Mouse (Mus musculus): ENCODE data around the gene Npff. TPM values are rescaled to one million over a fixed set of nuclear protein-coding genes. Genes with fewer than 3 reads are reported as not detected.

The Npff gene
- total and polyA plus RNA-seq, 3 experiments, result 1.8 to 5.5 TPM; not detected in 1

DNA sequence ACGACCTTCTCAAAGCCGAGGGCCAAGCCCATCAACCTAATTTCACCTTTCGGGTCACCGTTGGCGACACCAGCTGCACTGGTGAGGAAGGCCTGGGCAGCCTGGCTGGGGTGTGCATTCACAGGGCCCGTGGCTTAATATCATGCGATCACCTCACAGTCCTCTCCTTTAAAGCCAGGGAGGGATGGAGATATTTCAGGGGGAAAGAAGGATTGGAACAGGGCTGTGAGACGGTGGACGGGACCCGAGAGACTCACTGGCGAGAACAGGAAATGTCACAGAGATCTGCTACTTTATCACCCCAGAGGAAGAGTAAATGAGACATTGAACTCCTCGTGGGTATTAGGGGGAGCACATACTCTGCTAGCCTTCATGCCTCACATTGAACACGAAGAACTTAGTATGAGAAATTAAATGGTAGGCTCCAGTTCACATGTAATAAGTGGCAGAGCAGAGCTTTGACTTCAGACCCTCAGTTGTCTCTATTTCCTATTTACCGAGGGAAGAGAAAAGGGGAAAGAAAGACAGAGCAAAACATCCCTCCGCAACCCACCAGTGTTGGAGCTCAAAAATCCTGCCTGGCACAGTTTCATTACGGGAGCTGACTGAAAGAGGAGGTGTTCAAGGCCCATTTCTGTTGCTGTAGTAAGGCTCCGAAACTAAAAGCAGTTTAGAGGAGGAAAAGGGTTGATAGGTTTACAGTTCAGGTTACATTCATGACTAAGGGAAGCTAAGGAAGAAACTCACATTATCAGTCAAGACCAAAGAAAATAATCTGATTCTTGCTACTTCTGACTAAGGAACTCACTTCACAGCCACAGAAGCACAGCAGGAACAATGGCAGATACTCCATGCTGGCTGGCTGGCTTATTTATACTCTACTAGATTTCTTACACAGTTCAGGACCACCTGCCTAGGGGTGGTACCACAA lies 5.3 kb downstream of the Npff start:
- peaks cover 5 to 20% of the 10 kb centered on the region in 2 experiments; a peak in 3 of 4 replicates for H3K4me1 ChIP-seq (ENCODE audit: control insufficient read depth in 1 of 2, insufficient read depth in 2 of 2, low read length in 2 of 2)
- no peaks in the 10 kb centered on the region for H3K9me3 ChIP-seq (replicated peaks; ENCODE audit: insufficient read depth, low read length)
- peaks cover 17% of the 10 kb centered on the region for H3K79me2 ChIP-seq (ENCODE audit: control insufficient read depth, insufficient read depth, low read length, poor library complexity)
- H3K9ac ChIP-seq (ENCODE audit: control insufficient read depth, low read depth, low read length, poor library complexity, severe bottlenecking), result peak overlapping the region; percentile 86
- peak overlapping the region; percentile 95 for H3K27ac ChIP-seq (ENCODE audit: control insufficient read depth, low read depth, low read length)
- DNase-seq (ENCODE audit: low read depth, low spot score), result peak; percentile 83
- H3K4me3 ChIP-seq (ENCODE audit: control insufficient read depth in 1 of 2, insufficient read depth in 1 of 2, low read depth in 2 of 2, low read length in 2 of 2), result peak overlapping the region; percentile 67 to 80
- no peaks in the 10 kb centered on the region for H3K27me3 ChIP-seq (ENCODE audit: control insufficient read depth in 1 of 2, insufficient read depth in 2 of 2, low read length in 2 of 2)
- H3K36me3 ChIP-seq (ENCODE audit: control insufficient read depth in 1 of 2, insufficient read depth in 2 of 2, low read length in 2 of 2), result peaks cover 0 to 16% of the 10 kb centered on the region in 2 experiments; a peak in 2 of 4 replicates
- TF ChIP-seq CHD1 (IDR thresholded peaks at IDR 0.05; ENCODE audit: low read depth, low read length), result peak; percentile 94; the same call in 1 of the 2 replicates
- TF ChIP-seq ELF1 (IDR thresholded peaks at IDR 0.05; ENCODE audit: low read depth, low read length), result 0 out of 2 replicates have a peak, but pooled peaks have one; percentile 7
- TF ChIP-seq TBP (IDR thresholded peaks at IDR 0.05; ENCODE audit: low read depth, low read length), result peak; percentile 77; the same call in 1 of the 2 replicates
- TF ChIP-seq TAL1 (IDR thresholded peaks at IDR 0.05; ENCODE audit: low read length), result no peak
- TF ChIP-seq EP300 (IDR thresholded peaks at IDR 0.05; ENCODE audit: low read depth in 1 of 2, low read length in 2 of 2), result peak in 1 of 2 experiments; percentile 82; a peak in 3 of 4 replicates
- no peak; the same call in 1 of the 2 replicates for TF ChIP-seq SMC3 (IDR thresholded peaks at IDR 0.05; ENCODE audit: low read depth, low read length)
- TF ChIP-seq ZC3H11A (IDR thresholded peaks at IDR 0.05; ENCODE audit: low read depth, low read length), result no peak
- TF ChIP-seq GATA1 (IDR thresholded peaks at IDR 0.05; ENCODE audit: low read depth, low read length), result peak; percentile 87
- TF ChIP-seq MAZ (IDR thresholded peaks at IDR 0.05; ENCODE audit: low read depth, low read length), result peak; percentile 10; the same call in 1 of the 2 replicates
- peak; percentile 66 for TF ChIP-seq ETS1 (IDR thresholded peaks at IDR 0.05; ENCODE audit: low read depth, low read length)
- peak; percentile 43; the same call in 1 of the 2 replicates for TF ChIP-seq POLR2AphosphoS2 (IDR thresholded peaks at IDR 0.05; ENCODE audit: low read length)
- TF ChIP-seq POLR2A (IDR thresholded peaks at IDR 0.05; ENCODE audit: control insufficient read depth in 1 of 2, insufficient read depth in 1 of 2, low read depth in 1 of 2, low read length in 2 of 2, poor library complexity in 1 of 2), result peak in 1 of 2 experiments; percentile 62; a peak in 2 of 4 replicates
- TF ChIP-seq HCFC1 (IDR thresholded peaks at IDR 0.05; ENCODE audit: low read depth, low read length), result no peak
- peak; percentile 32; the same call in 1 of the 2 replicates for TF ChIP-seq NELFE (IDR thresholded peaks at IDR 0.05; ENCODE audit: low read depth, low read length)
- peak; percentile 42; the same call in 1 of the 2 replicates for TF ChIP-seq MYC (IDR thresholded peaks at IDR 0.05; ENCODE audit: low read depth, low read length)
- TF ChIP-seq MXI1 (IDR thresholded peaks at IDR 0.05; ENCODE audit: low read depth, low read length), result peak; percentile 70
- peak; percentile 26 for TF ChIP-seq MAX (IDR thresholded peaks at IDR 0.05; ENCODE audit: low read length)
- TF ChIP-seq SIN3A (IDR thresholded peaks at IDR 0.05; ENCODE audit: low read length), result peak; percentile 38; the same call in 1 of the 2 replicates

- Histone ChIP-seq H3K27me3 (ENCODE audit: control insufficient read depth in 1 of 2, insufficient read depth in 2 of 2, low read length in 2 of 2) (no peaks in the 10 kb centered on the region), H3K9me3 (replicated peaks; ENCODE audit: insufficient read depth, low read length) (no peaks in the 10 kb centered on the region), H3K36me3 (ENCODE audit: control insufficient read depth in 1 of 2, insufficient read depth in 2 of 2, low read length in 2 of 2) (peaks cover 0 to 16% of the 10 kb centered on the region in 2 experiments; a peak in 2 of 4 replicates), H3K4me3 (ENCODE audit: control insufficient read depth in 1 of 2, insufficient read depth in 1 of 2, low read depth in 2 of 2, low read length in 2 of 2) (peak overlapping the region; percentile 67 to 80), H3K4me1 (ENCODE audit: control insufficient read depth in 1 of 2, insufficient read depth in 2 of 2, low read length in 2 of 2) (peaks cover 5 to 20% of the 10 kb centered on the region in 2 experiments; a peak in 3 of 4 replicates), H3K27ac (ENCODE audit: control insufficient read depth, low read depth, low read length) (peak overlapping the region; percentile 95), H3K9ac (ENCODE audit: control insufficient read depth, low read depth, low read length, poor library complexity, severe bottlenecking) (peak overlapping the region; percentile 86), H3K79me2 (ENCODE audit: control insufficient read depth, insufficient read depth, low read length, poor library complexity) (peaks cover 17% of the 10 kb centered on the region)
- DNase-seq (ENCODE audit: low read depth, low spot score), result no peak
- TF ChIP-seq CHD1 (IDR thresholded peaks at IDR 0.05; ENCODE audit: low read depth, low read length) (peak; percentile 94; the same call in 1 of the 2 replicates), SIN3A (IDR thresholded peaks at IDR 0.05; ENCODE audit: low read length) (peak; percentile 11), POLR2AphosphoS5 (IDR thresholded peaks at IDR 0.05; ENCODE audit: borderline replicate concordance, low read depth, low read length) (no peak), MYB (IDR thresholded peaks at IDR 0.05; ENCODE audit: low read depth, low read length) (no peak), EP300 (IDR thresholded peaks at IDR 0.05; ENCODE audit: low read depth in 1 of 2, low read length in 2 of 2) (0 out of 4 replicates have a peak, but pooled peaks of 1 of the 2 experiments have one; percentile 9), ZMIZ1 (IDR thresholded peaks at IDR 0.05; ENCODE audit: low read depth, low read length) (no peak; the same call in 1 of the 2 replicates), JUND (IDR thresholded peaks at IDR 0.05; ENCODE audit: low read depth, low read length) (no peak), RCOR1 (IDR thresholded peaks at IDR 0.05; ENCODE audit: low read depth, low read length) (no peak), NRF1 (IDR thresholded peaks at IDR 0.05; ENCODE audit: insufficient read depth, low read depth, low read length, poor library complexity, severe bottlenecking) (no peak), ETS1 (IDR thresholded peaks at IDR 0.05; ENCODE audit: low read depth, low read length) (0 out of 2 replicates have a peak, but pooled peaks have one; percentile 5), TCF12 (IDR thresholded peaks at IDR 0.05; ENCODE audit: low read depth, low read length) (no peak), ZKSCAN1 (IDR thresholded peaks at IDR 0.05; ENCODE audit: low read depth, low read length) (no peak), POLR2A (IDR thresholded peaks at IDR 0.05; ENCODE audit: control insufficient read depth in 1 of 2, insufficient read depth in 1 of 2, low read depth in 1 of 2, low read length in 2 of 2, poor library complexity in 1 of 2) (no peak; a peak in 1 of 4 replicates), UBTF (IDR thresholded peaks at IDR 0.05; ENCODE audit: borderline replicate concordance, insufficient read depth, low read depth, low read length) (0 out of 2 replicates have a peak, but pooled peaks have one; percentile 42), MYC (IDR thresholded peaks at IDR 0.05; ENCODE audit: low read depth, low read length) (no peak; the same call in 1 of the 2 replicates), TAL1 (IDR thresholded peaks at IDR 0.05; ENCODE audit: low read length) (no peak)
Measured at GRCm38 (mm10) chr15:102518859-102519201, 5.9 kb downstream of the Npff start.

Measured in MEL (cell line).